Mouse (Mus musculus): Measurements from ENCODE around the gene Btg3.
A peak's percentile ranks its signal among the peaks of the same experiment; 100 is the strongest.
"Not testable (repeated sequence)": the region's sequence is repeated elsewhere in the genome, so short reads cannot be mapped to it uniquely, and the experiment has no call there.

Gene Btg3

GRCm38 (mm10) chr16:78376745-78377570 lies at the start of gene Btg3:
Gene Btg3 (minus strand): TSS chr16:78377192.
- peak; percentile 90 for DNase-seq (ENCODE audit: extremely low read depth, insufficient read length, low spot score)

GRCm38 (mm10) chr16:78417733-78418132 lies 40.7 kb upstream of the Btg3 start:
- no peak for DNase-seq (ENCODE audit: extremely low read depth, insufficient read length, low spot score)

GRCm38 (mm10) chr16:78416500-78416899 lies 39.5 kb upstream of the Btg3 start:
- no peak for DNase-seq (ENCODE audit: extremely low read depth, insufficient read length, low spot score)

GRCm38 (mm10) chr16:78409991-78410390 lies 33.0 kb upstream of the Btg3 start:
- DNase-seq (ENCODE audit: extremely low read depth, insufficient read length, low spot score): no peak

- DNase-seq (ENCODE audit: extremely low read depth, insufficient read length, low spot score): no peak
These were observed 30.9 kb upstream of the Btg3 start for GRCm38 (mm10) chr16:78407855-78408254.

DNA sequence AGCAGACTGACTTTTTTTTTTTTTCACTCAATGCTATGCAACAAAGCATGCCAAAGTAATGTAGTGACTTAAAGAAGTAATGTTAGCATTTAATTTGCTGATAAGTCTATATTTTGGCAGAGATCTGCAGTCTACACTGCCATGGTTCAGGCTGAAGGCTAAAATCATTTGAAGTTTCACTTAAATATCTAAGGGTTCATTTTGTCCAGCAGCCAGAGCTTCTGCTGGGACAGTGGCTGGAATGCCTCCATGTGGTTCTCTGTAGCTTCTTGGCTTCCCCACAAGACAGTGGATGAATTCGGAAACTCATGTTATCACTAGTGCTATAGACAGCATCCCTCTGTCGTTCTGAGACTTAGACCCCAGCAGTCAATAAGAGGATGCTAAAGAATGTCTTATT lies 29.7 kb upstream of the Btg3 start:
- DNase-seq (ENCODE audit: extremely low read depth, insufficient read length, low spot score): no peak

DNA sequence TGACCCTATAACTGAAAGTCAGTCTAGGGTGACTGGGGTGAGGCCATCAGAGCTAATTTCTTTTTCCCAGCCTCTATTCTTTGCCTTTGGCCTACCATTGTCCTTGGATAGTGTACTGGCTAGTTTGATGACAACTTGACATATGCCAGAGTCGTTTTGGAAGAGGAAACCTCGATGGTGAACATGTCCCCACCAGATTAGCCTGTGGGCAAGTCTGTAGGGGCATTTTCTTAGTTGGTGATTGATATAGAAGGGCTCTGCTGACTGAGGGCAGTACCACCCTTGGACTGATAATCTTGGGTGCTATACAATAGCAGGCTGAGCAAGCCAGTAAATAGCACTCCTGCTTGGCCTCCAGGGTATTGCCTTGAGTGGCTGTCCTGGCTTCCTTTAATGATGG lies 25.3 kb upstream of the Btg3 start:
- no peak for DNase-seq (ENCODE audit: extremely low read depth, insufficient read length, low spot score)

GRCm38 (mm10) chr16:78399423-78399822 lies 22.4 kb upstream of the Btg3 start:
- DNase-seq (ENCODE audit: extremely low read depth, insufficient read length, low spot score): peak; percentile 30

GRCm38 (mm10) chr16:78398734-78399133 lies 21.7 kb upstream of the Btg3 start:
- no peak for DNase-seq (ENCODE audit: extremely low read depth, insufficient read length, low spot score)

DNA sequence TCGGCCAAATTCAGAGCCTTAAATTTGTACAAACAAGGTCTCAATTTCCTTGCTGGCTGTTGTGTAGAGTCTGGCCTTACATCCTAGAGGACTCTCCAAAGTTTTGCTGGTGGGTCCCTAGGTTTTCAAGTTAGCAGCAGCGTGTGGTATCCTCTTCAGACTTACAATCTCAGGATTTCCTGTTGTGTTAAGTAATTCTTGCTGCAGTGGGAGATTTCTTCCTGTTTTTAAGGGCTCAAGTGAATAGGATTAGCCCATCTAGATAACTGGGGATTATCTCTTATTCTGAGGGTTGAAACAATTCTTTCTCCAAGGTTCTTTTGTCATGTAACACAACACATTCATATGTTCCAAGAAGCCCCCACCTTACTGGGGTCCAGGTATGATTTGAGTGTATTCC lies 14.4 kb upstream of the Btg3 start:
- no peak for DNase-seq (ENCODE audit: extremely low read depth, insufficient read length, low spot score)

DNA sequence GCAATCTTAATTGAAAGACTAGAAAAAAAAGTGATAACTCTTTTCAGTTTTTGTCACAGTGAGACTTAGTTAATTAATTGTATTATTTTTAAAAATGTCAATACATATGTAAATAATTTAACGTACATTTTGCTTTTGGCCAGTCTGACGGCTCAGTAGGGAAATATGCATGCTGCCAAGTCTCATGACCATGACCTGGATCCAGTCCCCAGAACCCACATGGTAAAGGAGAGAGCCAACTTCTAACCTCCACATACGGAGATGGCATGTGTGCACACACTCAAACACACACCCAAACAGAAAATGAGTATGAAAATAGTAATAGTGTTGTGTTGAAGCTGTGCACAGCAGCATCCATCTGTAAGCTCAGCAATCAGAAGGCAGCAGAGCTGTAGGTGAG lies 13.0 kb upstream of the Btg3 start:
- DNase-seq (ENCODE audit: extremely low read depth, insufficient read length, low spot score): no peak

DNA sequence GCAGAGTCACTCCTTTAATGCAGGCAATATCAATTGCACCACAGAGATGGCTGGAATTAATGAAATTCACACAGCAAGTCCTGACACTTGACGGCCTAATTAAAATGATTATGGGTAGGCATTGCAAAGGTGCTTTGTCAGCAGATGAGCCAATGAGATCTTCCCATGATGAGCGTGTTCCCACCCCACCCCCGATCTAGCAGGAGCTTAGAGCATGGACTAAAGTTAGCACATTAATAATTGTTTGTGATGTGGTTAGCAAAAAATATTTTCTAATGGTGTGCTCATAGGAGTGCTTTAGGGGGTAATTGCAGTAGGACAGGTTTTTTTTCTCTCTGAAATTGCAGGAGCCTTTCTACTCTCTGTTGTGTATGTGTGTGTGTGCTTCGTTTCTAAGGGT lies 12.1 kb upstream of the Btg3 start:
- DNase-seq (ENCODE audit: extremely low read depth, insufficient read length, low spot score): no peak

- no peak for DNase-seq (ENCODE audit: extremely low read depth, insufficient read length, low spot score)
These were observed 1.5 kb upstream of the Btg3 start for GRCm38 (mm10) chr16:78378493-78378892.

DNA sequence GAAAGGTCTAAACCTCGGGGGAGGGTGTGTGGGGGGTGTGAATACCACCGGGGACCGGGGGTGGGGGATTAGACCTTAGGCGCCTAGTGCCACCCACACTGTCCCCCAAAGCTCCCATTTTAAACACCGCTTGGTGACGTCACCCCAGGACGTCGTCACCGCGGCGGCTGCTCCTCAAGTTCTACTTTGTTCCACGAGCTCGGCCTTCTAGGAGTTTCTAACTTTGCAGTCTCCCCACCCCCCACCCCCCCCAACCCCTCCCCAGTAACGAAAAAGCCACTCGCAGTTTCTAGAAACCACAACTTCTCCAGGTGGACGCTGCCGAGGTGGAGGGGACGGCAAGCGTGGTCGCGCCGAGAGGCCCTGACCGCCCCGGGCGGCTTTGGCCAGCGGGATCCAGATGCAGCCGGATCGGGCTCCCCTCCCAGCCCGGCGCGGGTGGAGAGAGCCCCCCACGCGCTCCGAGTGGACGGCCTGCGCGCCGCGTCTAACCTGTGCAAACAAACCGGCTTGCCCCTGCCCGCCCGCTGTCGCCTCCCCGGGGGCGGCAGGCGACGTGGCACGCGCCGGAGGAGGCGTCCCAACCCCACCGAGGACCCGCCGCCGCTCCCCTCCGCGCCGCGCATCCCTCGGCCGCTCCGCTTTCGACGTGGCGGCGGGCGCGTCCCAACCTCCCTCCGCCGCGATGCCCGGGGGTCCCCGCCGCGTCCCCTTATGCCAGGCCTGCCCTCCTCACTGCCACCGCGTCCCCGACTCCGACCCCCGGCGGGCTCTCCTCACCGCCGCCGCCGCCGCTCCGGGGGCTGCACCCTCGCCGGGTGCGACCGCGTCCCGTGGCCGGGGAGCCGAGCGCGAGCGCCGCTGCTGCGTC lies 936 bp downstream of the Btg3 start:
- peak; percentile 78 for DNase-seq (ENCODE audit: extremely low read depth, insufficient read length, low spot score)

DNA sequence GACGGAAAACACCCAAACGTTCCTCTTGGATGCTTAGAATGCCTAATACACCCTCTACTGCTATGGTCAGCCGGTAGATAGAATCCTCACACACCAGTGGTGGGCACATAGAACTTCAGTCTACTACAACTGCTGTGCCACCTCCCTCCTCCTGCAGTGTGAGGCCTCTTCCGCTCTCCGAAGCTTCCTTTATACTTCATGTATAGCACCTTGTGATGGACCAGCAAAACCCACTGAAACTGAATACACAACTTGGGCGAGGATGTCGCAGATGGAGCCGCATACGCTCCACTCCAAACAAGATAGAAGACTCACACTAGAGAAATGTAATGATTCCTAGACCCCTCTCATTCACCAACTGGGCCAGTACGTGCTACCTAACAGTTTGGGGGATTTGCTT lies 1.8 kb downstream of the Btg3 start:
- peak; percentile 14 for DNase-seq (ENCODE audit: extremely low read depth, insufficient read length, low spot score)

GRCm38 (mm10) chr16:78373743-78374142 lies 3.2 kb downstream of the Btg3 start:
- DNase-seq (ENCODE audit: extremely low read depth, insufficient read length, low spot score): no peak

GRCm38 (mm10) chr16:78372786-78373185 lies 4.2 kb downstream of the Btg3 start:
- no peak for DNase-seq (ENCODE audit: extremely low read depth, insufficient read length, low spot score)

GRCm38 (mm10) chr16:78371491-78372046 lies 5.4 kb downstream of the Btg3 start:
- DNase-seq (ENCODE audit: extremely low read depth, insufficient read length, low spot score): no peak

GRCm38 (mm10) chr16:78364554-78364953 lies 12.4 kb downstream of the Btg3 start:
- not testable (repeated sequence) for DNase-seq (ENCODE audit: extremely low read depth, insufficient read length, low spot score)

GRCm38 (mm10) chr16:78361466-78361865 lies 15.5 kb downstream of the Btg3 start:
- no peak for DNase-seq (ENCODE audit: extremely low read depth, insufficient read length, low spot score)

GRCm38 (mm10) chr16:78357757-78358156 lies 19.2 kb downstream of the Btg3 start:
- DNase-seq (ENCODE audit: extremely low read depth, insufficient read length, low spot score): no peak

Data from 3134 (cell line).